Mouse (Mus musculus) G1E-ER4 (cell line): Measurements from ENCODE around the gene Mfng. TPM values are rescaled to one million over a fixed set of nuclear protein-coding genes. Genes with fewer than 3 reads are reported as not detected.

ENCODE experiments used
- GATA1 ChIP-seq: IDR thresholded peaks from one replicate; pipeline ENCODE4 v1.8.0; 2012; ENCODE audit warnings: low read length, inconsistent platforms
- polyA plus RNA-seq: library from polyadenylated mRNA; stranded (reverse); fragments of >175 nt; gene quantifications from 2 replicates; pipeline ENCODE4 v1.2.3, GENCODE M21; 2012

Gene Mfng
- polyA plus RNA-seq, 1 experiment, result not detected

DNA sequence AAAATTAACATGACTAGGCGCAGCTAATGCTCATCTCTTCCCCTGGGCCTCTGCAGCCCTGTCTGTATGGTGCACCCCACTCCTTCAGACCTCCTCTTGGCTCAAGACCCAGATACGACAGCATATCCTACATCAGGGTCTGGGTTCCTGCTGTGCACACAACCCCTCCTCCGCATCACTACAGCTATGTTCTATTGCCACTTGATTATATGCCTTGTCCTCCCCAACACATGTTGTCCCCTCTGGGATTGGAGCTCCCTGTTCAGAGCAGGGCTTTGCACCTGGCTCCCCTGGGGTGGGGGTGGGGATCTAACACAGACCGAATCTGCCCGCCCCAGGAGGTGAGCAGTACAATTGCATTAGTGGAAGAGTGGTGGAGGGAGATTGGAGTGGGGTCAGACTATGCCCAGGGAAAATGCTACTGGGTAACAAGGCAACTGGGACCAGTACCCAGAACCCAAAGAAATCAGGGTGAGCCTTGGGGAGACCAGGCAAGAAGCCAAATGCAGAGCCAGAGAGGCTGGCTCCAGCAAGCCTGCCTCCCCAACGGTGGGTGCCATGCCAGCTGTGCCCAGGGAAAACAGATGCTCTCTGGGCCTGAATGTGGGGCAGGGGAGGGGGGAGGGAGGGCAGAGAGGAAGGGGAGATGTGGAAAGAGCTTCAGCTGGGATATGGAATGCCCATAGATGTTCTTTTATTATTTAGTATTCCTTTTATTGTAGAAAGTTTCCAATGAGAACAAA, 22.5 kb downstream of the Mfng start:
- no peak for TF ChIP-seq GATA1

DNA sequence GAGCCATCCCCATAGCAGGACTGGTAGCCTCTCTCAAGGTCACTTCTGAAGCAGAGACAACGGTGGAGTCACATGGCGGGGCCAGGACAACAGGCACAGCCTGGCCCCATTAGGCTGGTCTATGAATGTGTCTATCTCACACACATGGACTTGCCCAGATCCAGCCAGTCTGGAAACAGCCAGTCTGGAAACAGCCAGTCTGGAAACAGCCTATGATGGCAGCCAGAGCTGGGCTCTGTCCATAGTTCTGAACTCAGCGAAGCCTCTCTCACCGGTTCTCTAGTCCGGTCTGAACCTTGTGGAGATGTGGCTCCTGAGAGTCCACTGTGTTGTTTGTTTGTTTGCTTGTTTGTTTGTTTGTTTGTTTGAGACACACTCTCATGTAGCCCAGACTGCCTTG, 23.4 kb downstream of the Mfng start:
- TF ChIP-seq GATA1, result no peak

DNA sequence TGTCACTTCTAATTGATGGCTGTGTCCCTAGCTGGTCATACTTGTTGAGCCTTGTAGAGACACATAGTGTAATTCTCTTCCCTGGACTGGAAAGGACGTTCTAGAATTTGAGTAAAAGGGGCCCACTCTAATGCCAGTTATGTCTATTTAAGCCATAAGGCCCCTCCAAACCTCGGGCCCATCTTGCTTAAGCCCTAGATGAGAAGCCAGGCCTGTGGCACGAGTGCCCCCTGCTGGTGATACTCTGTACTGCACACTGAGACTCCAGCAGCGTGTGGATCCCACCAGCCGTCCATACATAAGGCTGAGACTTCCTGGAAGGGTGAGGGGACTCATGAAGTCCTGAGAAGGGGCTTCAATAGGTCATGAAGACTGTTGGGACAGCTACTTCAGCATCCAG, 29.1 kb downstream of the Mfng start:
- no peak for TF ChIP-seq GATA1

DNA sequence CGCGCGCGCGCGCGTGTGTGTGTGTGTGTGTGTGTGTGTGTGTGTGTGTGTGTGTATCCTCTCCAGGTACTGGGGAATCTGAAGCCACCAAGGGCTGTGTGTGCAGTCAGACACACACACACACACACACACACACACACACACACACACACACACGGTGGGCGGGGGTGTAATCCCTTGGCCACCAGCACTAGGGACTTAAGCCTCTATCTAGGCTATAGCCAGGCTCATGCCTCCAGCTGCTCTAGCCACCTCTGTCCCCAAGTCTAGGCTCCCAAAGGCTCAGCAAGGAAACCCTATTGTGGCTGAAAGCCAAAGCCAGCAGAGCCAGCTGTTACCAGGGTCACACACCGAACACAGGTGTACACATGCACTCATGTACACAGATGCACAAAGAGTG, 30.4 kb downstream of the Mfng start:
- no peak for TF ChIP-seq GATA1

DNA sequence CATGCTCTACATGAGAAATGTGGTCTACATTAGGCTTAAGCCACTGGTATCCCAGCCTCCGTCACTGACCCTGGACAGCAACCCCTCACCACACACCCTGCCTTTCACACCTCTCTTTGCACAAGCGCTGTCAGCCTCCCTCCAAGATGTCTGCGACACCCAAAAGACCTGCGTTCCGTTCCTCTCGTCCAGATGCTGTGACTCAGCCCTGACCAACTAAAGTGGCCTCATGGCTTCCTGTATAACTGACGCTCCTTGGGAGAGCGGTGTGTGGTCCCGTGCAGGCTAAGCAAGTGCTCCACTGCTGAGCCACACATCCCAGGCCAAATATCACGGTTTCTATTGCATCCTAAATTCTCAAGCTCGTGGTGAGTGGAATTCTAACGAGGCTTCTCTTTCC, 32.6 kb downstream of the Mfng start:
- TF ChIP-seq GATA1, result no peak

DNA sequence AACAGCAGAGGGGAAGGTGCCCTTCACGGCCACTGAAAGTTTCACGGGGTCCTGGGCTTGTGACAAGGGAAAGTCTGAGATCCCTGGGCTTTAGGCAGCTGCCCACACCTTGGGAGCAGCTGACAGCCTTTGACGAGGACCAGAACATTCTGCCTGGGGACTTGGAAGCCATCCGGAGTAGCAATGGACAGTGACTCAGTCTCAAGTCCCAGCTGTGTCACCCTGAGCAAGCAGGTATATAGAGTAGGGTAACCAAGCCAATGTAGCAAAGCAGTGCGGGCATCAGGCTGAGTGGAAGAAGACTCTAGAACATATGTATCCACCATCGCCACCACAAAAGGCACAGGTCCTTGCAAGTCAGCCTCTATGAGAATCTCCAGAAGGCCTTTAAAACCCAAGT, 36.1 kb downstream of the Mfng start:
- TF ChIP-seq GATA1, result no peak

DNA sequence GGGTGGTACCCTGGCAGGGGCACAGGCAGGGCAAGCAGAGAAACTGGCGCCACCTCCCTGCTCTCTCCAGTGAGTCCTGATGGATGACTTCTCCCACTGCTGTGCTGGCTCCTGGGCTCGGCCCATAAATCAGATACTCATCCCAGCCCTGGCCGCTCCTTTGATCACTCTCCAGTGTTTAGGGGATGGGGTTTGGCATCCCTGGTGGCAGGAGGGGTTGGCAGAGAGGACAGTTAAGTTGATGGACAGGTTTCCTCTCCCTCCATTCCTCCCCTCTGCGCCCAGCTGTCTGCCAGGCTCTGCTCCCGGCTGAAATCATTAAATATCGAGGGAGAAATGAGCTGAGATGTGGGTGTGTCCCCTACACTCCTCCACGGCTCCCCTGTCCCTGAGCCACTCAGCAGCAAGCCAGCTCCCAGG, 36.6 kb downstream of the Mfng start:
- TF ChIP-seq GATA1, result no peak

DNA sequence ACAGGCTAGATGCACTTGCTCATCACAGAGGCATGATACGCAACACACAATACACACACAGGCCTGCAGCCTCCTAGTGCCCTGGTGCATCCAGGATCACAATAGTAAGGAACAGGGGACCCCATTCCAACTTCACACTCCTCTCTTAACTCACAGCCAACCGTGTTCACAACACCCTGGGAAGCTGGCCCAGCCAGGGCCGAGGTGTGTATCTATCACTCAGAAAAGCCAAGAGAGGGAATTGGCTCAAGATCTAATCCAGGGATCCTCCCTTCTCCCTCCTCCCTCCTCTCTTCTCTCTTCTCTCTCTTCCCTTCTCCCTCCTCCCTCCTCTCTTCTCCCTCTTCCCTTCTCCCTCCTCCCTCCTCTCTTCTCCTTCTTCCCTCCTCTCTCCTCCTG, 37.1 kb downstream of the Mfng start:
- no peak for TF ChIP-seq GATA1

DNA sequence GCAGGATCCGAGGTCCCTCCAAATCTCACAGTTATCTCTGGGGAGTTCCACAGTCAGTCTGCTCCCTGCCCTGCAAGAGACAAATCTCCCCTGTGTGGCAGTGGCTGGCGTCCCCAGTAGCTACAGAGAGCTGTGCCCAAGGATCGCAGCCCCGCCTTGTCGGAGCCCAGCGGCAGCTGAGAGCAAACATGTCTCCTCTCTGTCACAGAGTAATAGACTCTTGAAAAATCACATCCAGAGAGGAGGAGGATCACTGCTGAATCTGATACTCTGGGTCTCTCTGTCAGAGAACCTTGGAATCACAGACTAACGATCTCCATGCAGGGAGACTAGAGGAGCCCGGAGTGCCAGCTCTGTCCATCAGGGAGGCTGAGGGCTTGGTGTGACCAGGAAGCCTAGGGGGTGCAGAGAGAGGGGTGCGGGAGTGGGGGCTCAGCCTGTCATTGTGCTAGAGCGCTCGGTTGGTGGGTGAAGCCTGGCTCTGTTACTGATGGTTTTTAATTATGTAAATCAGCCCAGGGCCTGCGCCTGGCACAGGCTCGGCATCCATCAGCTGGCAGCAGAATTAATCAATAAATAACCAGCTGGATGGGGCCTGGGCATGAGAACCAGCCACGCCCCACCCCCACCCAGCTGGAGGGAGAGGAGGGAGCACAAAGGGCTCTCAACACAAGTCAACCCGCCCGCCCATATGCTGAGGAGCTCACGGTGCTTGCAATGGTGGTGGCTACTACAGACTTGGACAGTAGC, 37.7 kb downstream of the Mfng start:
- no peak for TF ChIP-seq GATA1

DNA sequence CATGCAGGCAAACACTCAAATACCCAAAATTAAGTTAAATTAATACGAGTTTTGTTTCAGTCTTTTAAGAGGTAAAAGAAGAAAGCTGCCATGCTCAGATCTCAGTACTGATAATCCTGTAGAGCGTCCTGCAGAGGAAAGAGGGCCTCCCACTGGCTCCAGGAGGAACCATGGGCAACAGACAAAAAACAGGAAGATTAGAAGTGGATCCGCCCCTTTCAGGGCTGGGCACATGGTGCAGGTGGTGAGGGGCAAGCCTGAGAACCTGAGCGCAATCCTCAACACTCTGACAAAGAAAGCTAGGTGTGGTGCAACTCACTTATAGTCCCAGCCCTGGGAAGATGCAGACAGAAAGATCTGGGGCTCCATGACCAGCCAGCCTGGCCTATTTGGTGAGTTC, 41.4 kb downstream of the Mfng start:
- no peak for TF ChIP-seq GATA1

DNA sequence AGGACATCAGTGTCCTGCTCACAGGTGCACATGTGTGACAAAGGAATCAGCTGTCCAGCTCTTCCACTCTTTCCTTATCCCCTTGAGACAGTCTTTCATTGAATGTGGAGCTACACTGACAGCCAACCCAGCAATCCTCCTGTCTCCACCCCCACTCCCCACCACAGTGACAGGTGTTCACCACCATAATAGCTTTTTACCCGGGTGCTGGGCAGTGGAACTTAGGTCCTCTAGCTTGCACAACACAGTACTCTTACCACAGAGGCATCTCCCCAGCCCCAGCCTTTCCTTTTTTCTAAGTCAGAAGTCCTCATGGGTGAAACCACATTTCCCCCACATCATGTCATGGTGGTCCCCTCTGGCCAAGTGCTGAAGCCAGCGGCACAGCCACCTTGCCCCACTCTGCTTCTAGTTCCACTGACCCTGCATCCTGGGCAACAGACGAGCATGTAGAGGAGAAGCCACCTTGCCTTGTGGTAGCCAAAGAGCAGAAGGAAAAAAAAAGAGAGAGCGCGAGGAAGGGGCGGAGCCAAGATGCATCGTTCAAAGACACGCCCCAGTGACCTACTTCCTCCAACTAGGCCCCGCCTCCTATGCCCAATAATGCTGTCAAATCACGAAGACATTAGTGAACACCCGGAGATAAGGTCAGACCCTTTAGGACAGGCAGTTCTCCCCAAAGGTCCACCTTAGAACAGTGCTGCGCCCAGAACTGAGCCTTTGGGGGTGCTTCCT, 42.8 kb downstream of the Mfng start:
- no peak for TF ChIP-seq GATA1

DNA sequence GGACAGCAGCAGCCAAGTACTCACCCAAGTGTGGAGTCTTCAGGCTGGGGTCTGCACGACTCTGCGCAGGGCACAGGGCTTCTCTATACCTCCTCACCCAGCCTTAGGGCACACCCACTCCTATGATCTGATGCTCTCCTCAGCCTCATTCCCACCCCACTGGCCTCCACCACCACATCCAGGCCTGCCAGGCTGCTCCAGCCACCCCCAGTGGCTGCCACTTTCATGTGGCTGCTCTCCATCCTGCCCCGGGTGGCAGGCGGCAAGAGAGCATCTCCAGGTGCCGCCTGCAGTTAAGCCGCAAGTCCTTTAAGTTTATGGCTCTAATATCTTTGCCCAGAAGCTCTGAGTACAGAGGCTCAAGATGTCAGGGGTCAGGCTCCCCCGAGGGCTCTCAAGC, 46.6 kb downstream of the Mfng start:
- TF ChIP-seq GATA1, result no peak

DNA sequence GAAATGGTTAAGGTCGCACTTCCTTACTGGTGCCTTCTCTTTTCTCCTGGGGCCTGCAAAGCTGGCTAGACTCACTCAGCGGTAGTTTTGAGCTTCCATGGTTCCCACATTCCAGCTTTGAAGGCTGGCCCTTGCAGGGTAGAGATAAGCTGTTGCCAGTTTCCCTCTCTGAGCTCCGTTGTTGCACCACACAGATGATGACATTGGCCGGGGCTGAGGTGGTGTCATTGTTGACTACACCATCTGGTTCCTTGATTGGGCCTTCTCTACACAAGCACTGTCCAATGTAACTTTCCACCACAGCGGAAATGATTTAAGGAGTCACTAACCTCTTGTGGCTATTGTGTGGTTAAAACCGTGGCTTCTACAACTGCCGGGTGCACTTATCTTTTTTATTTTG, 52.7 kb downstream of the Mfng start:
- no peak for TF ChIP-seq GATA1

DNA sequence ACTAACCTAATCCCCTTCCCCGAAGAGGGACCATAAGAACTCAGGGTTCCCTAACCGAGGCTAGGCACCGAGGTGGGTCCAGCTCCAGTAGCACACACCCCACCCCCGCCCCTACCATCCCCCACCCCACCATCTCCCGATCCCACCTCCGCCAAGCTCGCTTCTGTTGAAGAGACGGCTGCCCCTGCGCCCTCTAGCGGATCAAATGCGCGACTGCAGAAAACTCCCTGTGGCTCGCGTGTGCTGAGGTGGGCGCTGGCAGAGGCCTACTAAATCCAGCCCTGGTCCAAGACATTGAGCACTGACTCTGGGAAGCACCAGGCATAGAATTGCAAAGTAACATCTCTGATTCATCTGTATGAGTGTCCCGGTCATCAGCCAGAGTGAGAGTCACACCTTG, 53.2 kb downstream of the Mfng start:
- no peak for TF ChIP-seq GATA1

DNA sequence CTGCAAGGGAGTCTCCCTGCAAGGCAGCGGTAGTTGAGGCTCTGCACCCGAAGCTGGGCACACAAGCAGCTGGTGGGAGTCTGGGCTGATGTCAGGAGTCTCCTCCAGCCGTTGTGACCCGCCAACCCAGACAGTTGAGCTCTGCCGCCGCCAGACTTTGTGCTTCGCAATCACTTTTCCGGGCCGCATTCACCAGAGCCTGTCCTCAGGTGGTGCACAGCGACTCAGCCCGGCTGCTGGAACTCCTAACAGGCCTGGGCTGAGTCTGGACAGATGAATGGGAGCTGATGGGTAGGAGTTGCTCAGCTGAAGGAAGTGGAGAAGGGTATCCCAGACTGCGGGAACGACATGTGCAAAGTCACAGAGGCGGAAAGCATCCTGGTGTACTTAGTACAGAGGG, 53.9 kb downstream of the Mfng start:
- no peak for TF ChIP-seq GATA1
